Mouse (Mus musculus) testis, adult 2 months (tissue): ENCODE results near the gene Gm43191. TPM values are rescaled to one million over a fixed set of nuclear protein-coding genes. Genes with fewer than 3 reads are reported as not detected.

Experiments used
- H3K27ac ChIP-seq: fragments of 200-500 bp; 2 replicates; pipeline ENCODE4 v1.5.1; 2012; ENCODE audit warnings: low read depth, low read length; ENCODE audit not compliant: control insufficient read depth, insufficient read depth
- H3K27me3 ChIP-seq: fragments of 200-500 bp; 2 replicates; pipeline ENCODE4 v1.6.1; 2012; ENCODE audit warnings: mild to moderate bottlenecking, low read length, moderate library complexity; ENCODE audit not compliant: control insufficient read depth, insufficient read depth
- H3K36me3 ChIP-seq: fragments of 200-500 bp; 2 replicates; pipeline ENCODE4 v1.6.1; 2012; ENCODE audit warnings: mild to moderate bottlenecking, low read length; ENCODE audit not compliant: control insufficient read depth, insufficient read depth
- H3K4me1 ChIP-seq: fragments of 200-500 bp; 2 replicates; pipeline ENCODE4 v1.6.1; 2012; ENCODE audit warnings: low read length; ENCODE audit not compliant: control insufficient read depth, insufficient read depth
- H3K4me3 ChIP-seq: fragments of 200-500 bp; 2 replicates; pipeline ENCODE4 v1.5.1; 2012; ENCODE audit warnings: low read depth, mild to moderate bottlenecking, low read length, moderate library complexity, mixed read lengths; ENCODE audit not compliant: control insufficient read depth
- CTCF ChIP-seq: fragments of 200-500 bp; IDR thresholded peaks from 2 replicates; pipeline ENCODE4 v1.5.1; 2012; ENCODE audit warnings: low read depth, mild to moderate bottlenecking, inconsistent platforms, low read length, moderate library complexity; ENCODE audit not compliant: control insufficient read depth, insufficient read depth, insufficient replicate concordance
- POLR2A ChIP-seq: fragments of 200-500 bp; IDR thresholded peaks from 2 replicates; pipeline ENCODE4 v1.6.1; 2012; ENCODE audit warnings: low read depth, mild to moderate bottlenecking, inconsistent platforms, low read length, moderate library complexity; ENCODE audit not compliant: control insufficient read depth
- polyA plus RNA-seq: library from polyadenylated mRNA; depleted of rRNA; stranded (reverse); fragments of >200 nt; gene quantifications from 2 replicates; pipeline ENCODE4 v1.2.3, GENCODE M21; 2012

Gene Gm43191
- polyA plus RNA-seq, 1 experiment: not detected

- no peaks in the 10 kb centered on the region for H3K4me1 ChIP-seq
- H3K27ac ChIP-seq: no peak overlapping the region
- TF ChIP-seq CTCF: no peak
- TF ChIP-seq POLR2A: no peak
- H3K4me3 ChIP-seq: no peak overlapping the region
- H3K27me3 ChIP-seq: no peaks in the 10 kb centered on the region
- H3K36me3 ChIP-seq: peaks cover 5% of the 10 kb centered on the region
Measured at GRCm38 (mm10) chr3:116635799-116636198, 45.3 kb downstream of the Gm43191 start.

- no peaks in the 10 kb centered on the region for H3K27me3 ChIP-seq
- H3K4me1 ChIP-seq: no peaks in the 10 kb centered on the region
- no peak overlapping the region for H3K4me3 ChIP-seq
- H3K27ac ChIP-seq: no peak overlapping the region
- TF ChIP-seq POLR2A: no peak
- no peak for TF ChIP-seq CTCF
- H3K36me3 ChIP-seq: peaks cover 2% of the 10 kb centered on the region
Measured at GRCm38 (mm10) chr3:116634853-116635252, 46.2 kb downstream of the Gm43191 start.

GRCm38 (mm10) chr3:116634091-116634490, 47.0 kb downstream of the Gm43191 start:
- no peaks in the 10 kb centered on the region for H3K4me1 ChIP-seq
- no peak for TF ChIP-seq POLR2A
- no peak for TF ChIP-seq CTCF
- H3K4me3 ChIP-seq: no peak overlapping the region
- no peaks in the 10 kb centered on the region for H3K27me3 ChIP-seq
- H3K36me3 ChIP-seq: peaks cover under 1% of the 10 kb centered on the region
- H3K27ac ChIP-seq: no peak overlapping the region

GRCm38 (mm10) chr3:116632971-116633370, 48.1 kb downstream of the Gm43191 start:
- Histone ChIP-seq H3K4me3 (no peak overlapping the region), H3K27ac (no peak overlapping the region), H3K36me3 (peaks cover 2% of the 10 kb centered on the region), H3K4me1 (no peaks in the 10 kb centered on the region), H3K27me3 (no peaks in the 10 kb centered on the region)
- TF ChIP-seq CTCF: no peak
- no peak for TF ChIP-seq POLR2A

GRCm38 (mm10) chr3:116631459-116631858, 49.6 kb downstream of the Gm43191 start:
- no peak overlapping the region for H3K27ac ChIP-seq
- H3K27me3 ChIP-seq: no peaks in the 10 kb centered on the region
- H3K4me3 ChIP-seq: no peak overlapping the region
- peaks cover 2% of the 10 kb centered on the region for H3K36me3 ChIP-seq
- no peaks in the 10 kb centered on the region for H3K4me1 ChIP-seq
- TF ChIP-seq POLR2A (no peak), CTCF (no peak)

GRCm38 (mm10) chr3:116622641-116623040, 58.4 kb downstream of the Gm43191 start:
- H3K4me1 ChIP-seq: no peaks in the 10 kb centered on the region
- TF ChIP-seq POLR2A (no peak), CTCF (no peak)
- H3K27ac ChIP-seq: no peak overlapping the region
- peaks cover 1% of the 10 kb centered on the region; the same call in 1 of the 2 replicates for H3K36me3 ChIP-seq
- H3K4me3 ChIP-seq: no peak overlapping the region
- no peaks in the 10 kb centered on the region for H3K27me3 ChIP-seq

DNA sequence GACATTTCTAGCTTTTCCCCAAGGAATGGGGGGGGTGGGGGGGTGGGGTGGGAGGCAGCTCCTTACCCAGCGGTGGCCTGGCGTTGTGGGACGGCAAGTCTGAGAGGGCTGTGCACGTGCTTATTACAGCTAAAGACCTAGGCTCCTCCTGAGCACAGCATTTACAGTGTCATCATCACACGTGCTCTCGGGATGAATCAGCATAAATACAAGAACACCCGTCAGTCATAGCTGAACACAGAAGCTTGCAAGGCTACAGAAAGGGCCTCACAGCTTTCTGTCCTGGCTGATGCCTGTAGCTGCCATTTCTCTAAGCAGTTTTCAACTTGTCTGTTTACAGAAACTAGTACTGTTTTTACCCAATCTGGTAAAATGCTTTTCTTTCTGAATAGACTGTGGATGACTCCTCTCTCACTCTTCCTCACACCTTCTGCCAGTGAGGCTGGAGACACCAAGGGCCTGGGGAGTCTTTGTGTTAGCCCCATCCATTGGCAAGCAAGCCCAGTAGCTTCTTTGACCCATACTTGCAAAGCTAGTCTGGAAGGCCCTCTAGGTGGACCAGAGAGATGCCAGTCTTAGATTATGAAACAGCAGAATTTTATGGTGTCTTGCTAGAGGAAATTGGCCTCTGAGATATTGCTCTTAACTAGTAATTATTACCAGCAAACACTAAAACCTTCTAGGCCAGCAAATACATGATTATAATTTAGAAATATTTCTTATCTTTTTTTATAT, 60.3 kb downstream of the Gm43191 start:
- no peak overlapping the region for H3K27ac ChIP-seq
- no peaks in the 10 kb centered on the region for H3K4me1 ChIP-seq
- TF ChIP-seq CTCF: no peak
- TF ChIP-seq POLR2A: no peak
- no peak overlapping the region for H3K4me3 ChIP-seq
- H3K27me3 ChIP-seq: no peaks in the 10 kb centered on the region
- peaks cover 1% of the 10 kb centered on the region; the same call in 1 of the 2 replicates for H3K36me3 ChIP-seq
